In genomic region chr13:13506556-13506955, GRCm38 (mm10) we compare ENCODE assay signal across 20 mouse cellular contexts.
DNase-seq lines count a peak whose midpoint lies in the region; ATAC-seq and TF ChIP-seq lines count a peak whose summit lies in the region.
"Had no signal": no experiment of that assay in that cellular context is flagged by ENCODE, and none has a peak within 500 bp of the region (broad histone marks: within the 10 kb centered on the region; RNA-seq: fewer than 3 reads in every experiment).

No protein-coding gene starts in this region.

- peaks cover 6% of the 10 kb centered on the region; the same call in 1 of the 2 replicates for H3K4me1 ChIP-seq in lung, adult 2 months (ENCODE audit: control insufficient read depth, insufficient read depth, low read length)
- H3K4me1 ChIP-seq: hindbrain, embryonic 12.5 days; limb, embryonic 15.5 days; neural tube, embryonic 15.5 days; stomach, embryonic 15.5 days had no signal

- no peak overlapping the region for H3K4me3 ChIP-seq in lung, adult 2 months (replicated peaks; ENCODE audit: extremely low read depth, low read depth, low read length)
- H3K4me3 ChIP-seq: hindbrain, embryonic 12.5 days; kidney, embryonic 15.5 days; limb, embryonic 15.5 days; neural tube, embryonic 15.5 days; stomach, embryonic 15.5 days had no signal

- TF ChIP-seq POLR2A in lung, adult 2 months (IDR thresholded peaks at IDR 0.05; ENCODE audit: borderline replicate concordance, extremely low read depth, low read depth, low read length), result no peak

- ATAC-seq in megakaryocyte progenitor cell, adult 5-6 weeks (replicated peaks; ENCODE audit: poor library complexity), result no peak
- ATAC-seq: forebrain, embryonic 14.5 days had no signal

- DNase-seq in adrenal gland, postnatal 10 days, result peak; percentile 72
- DNase-seq in adrenal gland, adult 18-20 months (ENCODE audit: low spot score in 2 of 2), result no peak
- DNase-seq in lung, adult 18-20 months, result peak; percentile 53 to 66
- no peak for DNase-seq in lung, adult 2 months
- peak; percentile 53 for DNase-seq in lung, postnatal 14 days
- DNase-seq in retina, postnatal 1 day, result no peak
- DNase-seq: cerebellum, adult 2 months; cerebellum, postnatal 36 days; gastrocnemius, postnatal 36 days; kidney, adult 11 months; kidney, postnatal 4 days; left cerebral cortex, postnatal 4 days; thymus, postnatal 4 days had no signal

- no peak for TF ChIP-seq CTCF in lung, adult 2 months (IDR thresholded peaks at IDR 0.05; ENCODE audit: insufficient read depth, low read length)

- WGBS in lung, adult 2 months, result 69% methylated on average over 5 of the region's 5 CpGs

Comparison
In these comparisons a context has a peak if more than half of its experiments do, and no peak if none do; other contexts are left out.
1. DNase-seq: peak in adrenal gland, postnatal 10 days (single experiment), lung, adult 18-20 months (2 of 2) and lung, postnatal 14 days (single experiment); none in adrenal gland, adult 18-20 months (0 of 2), lung, adult 2 months (single experiment) and retina, postnatal 1 day (single experiment).